Mouse (Mus musculus) cerebellum, adult 2 months (tissue): ENCODE results near the gene Mrpl27.

Experiments
- CTCF ChIP-seq: fragments of 200-500 bp; IDR thresholded peaks from 2 replicates; pipeline ENCODE4 v1.5.1; 2011; ENCODE audit warnings: low read depth, mild to moderate bottlenecking, control low read depth, low read length, moderate library complexity, borderline replicate concordance; ENCODE audit not compliant: insufficient read depth
- POLR2A ChIP-seq: fragments of 200-500 bp; IDR thresholded peaks from 2 replicates; pipeline ENCODE4 v1.6.1; 2011; ENCODE audit warnings: low read length, control low read depth, borderline replicate concordance; ENCODE audit not compliant: insufficient read depth

GRCm38 (mm10) chr11:94631969-94632368 is 21.6 kb upstream of the Mrpl27 start:
- no peak for TF ChIP-seq POLR2A
- no peak for TF ChIP-seq CTCF
